Mouse (Mus musculus): ENCODE data around the gene Sox15.
"Not testable (repeated sequence)": the region's sequence is repeated elsewhere in the genome, so short reads cannot be mapped to it uniquely, and the experiment has no call there.

Sox15 gene

GRCm38 (mm10) chr11:69703381-69703780, 48.3 kb downstream of the Sox15 start:
- DNase-seq (ENCODE audit: low spot score) = not testable (repeated sequence)

- DNase-seq (ENCODE audit: low spot score) = no peak
Measured at GRCm38 (mm10) chr11:69703814-69704612, 48.9 kb downstream of the Sox15 start.

GRCm38 (mm10) chr11:69704613-69705010, 49.5 kb downstream of the Sox15 start:
- DNase-seq (ENCODE audit: low spot score) = no peak

Measured in ovary, adult 18-20 months (tissue).